Mouse (Mus musculus) forebrain, embryonic 15.5 days (tissue): ENCODE data around the gene B9d1. TPM values are rescaled to one million over a fixed set of nuclear protein-coding genes. Genes with fewer than 3 reads are reported as not detected.

ENCODE experiments used
- ATAC-seq: fragments of 200-750 bp; cut with Nextera tagmentation; replicated peaks from 2 replicates; pipeline ENCODE4 v1.8.0; 2017; ENCODE audit warnings: mild to moderate bottlenecking, moderate TSS enrichment, moderate library complexity
- H3K27ac ChIP-seq: fragments of 300-500 bp; sonication (generic); replicated peaks from 2 replicates; pipeline ENCODE4 v1.5.1; 2015; ENCODE audit warnings: mild to moderate bottlenecking, inconsistent platforms
- H3K27me3 ChIP-seq: fragments of 300-500 bp; sonication (generic); 2 replicates; pipeline ENCODE4 v1.6.1; 2015; ENCODE audit warnings: inconsistent platforms
- H3K36me3 ChIP-seq: fragments of 300-500 bp; sonication (generic); 2 replicates; pipeline ENCODE4 v1.6.1; 2015; ENCODE audit warnings: mild to moderate bottlenecking, inconsistent platforms
- H3K4me1 ChIP-seq: fragments of 300-500 bp; sonication (generic); 2 replicates; pipeline ENCODE4 v1.6.1; 2015; ENCODE audit warnings: inconsistent platforms
- H3K4me2 ChIP-seq: fragments of 300-500 bp; sonication (generic); replicated peaks from 2 replicates; pipeline ENCODE4 v1.6.1; 2015; ENCODE audit warnings: mild to moderate bottlenecking, inconsistent platforms
- H3K4me3 ChIP-seq: fragments of 300-500 bp; sonication (generic); 2 replicates; pipeline ENCODE4 v1.5.1; 2015; ENCODE audit warnings: mild to moderate bottlenecking, inconsistent platforms
- H3K9ac ChIP-seq: fragments of 300-500 bp; sonication (generic); replicated peaks from 2 replicates; pipeline ENCODE4 v1.6.1; 2015; ENCODE audit warnings: mild to moderate bottlenecking, inconsistent platforms
- H3K9me3 ChIP-seq: fragments of 300-500 bp; sonication (generic); 2 replicates; pipeline ENCODE4 v1.6.1; 2016; ENCODE audit warnings: inconsistent platforms
- WGBS: fragments of 180-500 bp; shearing (Covaris S2); methylation state at CpG from one replicate; pipeline ENCODE4 v1.1.7; 2015; ENCODE audit warnings: mixed read lengths; 5-methylcytosine and 5-hydroxymethylcytosine counted together
- polyA plus RNA-seq: library from polyadenylated mRNA; unstranded; fragments of >200 nt; fragmentation: Nextera tagmentation; extraction: Ambion mirVana; gene quantifications from 2 replicates; pipeline ENCODE4 v1.2.1, GENCODE M21; 2015

The B9d1 gene
- polyA plus RNA-seq, 1 experiment from 2014 or later: 42.8 TPM

- Histone ChIP-seq H3K9me3 (no peaks in the 10 kb centered on the region), H3K9ac (no peak overlapping the region), H3K4me2 (no peak overlapping the region), H3K4me1 (peaks cover 5% of the 10 kb centered on the region; the same call in 1 of the 2 replicates), H3K27ac (no peak overlapping the region), H3K27me3 (no peaks in the 10 kb centered on the region), H3K4me3 (no peak overlapping the region), H3K36me3 (peaks cover 8% of the 10 kb centered on the region; the same call in 1 of the 2 replicates)
- 88% methylated on average over 1 of the region's 1 CpGs for whole genome bisulfite sequencing
- no peak for ATAC-seq
Observed at GRCm38 (mm10) chr11:61526872-61527271, 21.9 kb downstream of the B9d1 start.

- Histone ChIP-seq H3K9me3 (no peaks in the 10 kb centered on the region), H3K36me3 (no peaks in the 10 kb centered on the region), H3K4me1 (peaks cover 7% of the 10 kb centered on the region; the same call in 1 of the 2 replicates), H3K27ac (peak overlapping the region; percentile 22; the same call in 1 of the 2 replicates), H3K4me3 (no peak overlapping the region), H3K9ac (no peak overlapping the region), H3K4me2 (no peak overlapping the region), H3K27me3 (no peaks in the 10 kb centered on the region)
- WGBS: 45% methylated on average over 4 of the region's 4 CpGs
- peak; percentile 57 for ATAC-seq
Observed at GRCm38 (mm10) chr11:61529268-61529713, 24.3 kb downstream of the B9d1 start.

DNA sequence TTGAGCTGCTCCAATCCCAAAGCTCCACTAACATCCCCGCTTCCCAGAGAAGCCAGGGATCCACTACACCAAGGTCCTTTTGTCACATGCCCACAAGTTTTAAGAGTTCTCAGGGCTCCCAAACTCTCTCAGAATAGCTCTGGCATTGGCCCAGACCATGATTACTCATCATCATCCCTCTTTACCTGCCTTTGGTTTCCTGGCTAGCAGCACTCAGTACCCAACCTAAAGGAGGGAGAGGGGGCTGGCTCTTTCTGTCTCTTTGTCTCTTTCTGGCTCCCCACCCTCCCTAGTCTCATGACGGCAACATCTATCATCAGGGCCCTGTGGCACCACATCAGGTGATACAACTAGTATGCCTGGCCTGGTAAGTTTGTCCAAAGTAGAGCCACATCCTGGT lies 27.9 kb downstream of the B9d1 start:
- Histone ChIP-seq H3K27me3 (no peaks in the 10 kb centered on the region), H3K4me1 (0 out of 2 replicates have a peak, but pooled peaks cover 3% of the 10 kb centered on the region), H3K9ac (no peak overlapping the region), H3K27ac (no peak overlapping the region; the same call in 1 of the 2 replicates), H3K36me3 (no peaks in the 10 kb centered on the region), H3K4me2 (no peak overlapping the region), H3K9me3 (no peaks in the 10 kb centered on the region), H3K4me3 (no peak overlapping the region)
- ATAC-seq: no peak
- WGBS: 96% methylated on average over 2 of the region's 2 CpGs

- 0 out of 2 replicates have a peak, but pooled peaks cover 3% of the 10 kb centered on the region for H3K4me1 ChIP-seq
- no peak overlapping the region for H3K4me3 ChIP-seq
- ATAC-seq: no peak
- no peak overlapping the region for H3K9ac ChIP-seq
- H3K27ac ChIP-seq: no peak overlapping the region
- no peaks in the 10 kb centered on the region for H3K9me3 ChIP-seq
- no peaks in the 10 kb centered on the region for H3K27me3 ChIP-seq
- H3K36me3 ChIP-seq: no peaks in the 10 kb centered on the region
- 82% methylated on average over 5 of the region's 5 CpGs for WGBS
- no peak overlapping the region for H3K4me2 ChIP-seq
Observed at GRCm38 (mm10) chr11:61533571-61533970, 28.6 kb downstream of the B9d1 start.

GRCm38 (mm10) chr11:61535530-61535929 lies 30.6 kb downstream of the B9d1 start:
- Histone ChIP-seq H3K9ac (no peak overlapping the region), H3K9me3 (no peaks in the 10 kb centered on the region), H3K27me3 (no peaks in the 10 kb centered on the region), H3K4me1 (0 out of 2 replicates have a peak, but pooled peaks cover 3% of the 10 kb centered on the region), H3K4me3 (no peak overlapping the region), H3K4me2 (no peak overlapping the region), H3K36me3 (peaks cover 9% of the 10 kb centered on the region; the same call in 1 of the 2 replicates), H3K27ac (no peak overlapping the region)
- ATAC-seq: no peak
- WGBS: 70% methylated on average over 1 of the region's 1 CpGs

- WGBS: 70% methylated on average over 3 of the region's 3 CpGs
Observed at GRCm38 (mm10) chr11:61536952-61537351, 32.0 kb downstream of the B9d1 start.

DNA sequence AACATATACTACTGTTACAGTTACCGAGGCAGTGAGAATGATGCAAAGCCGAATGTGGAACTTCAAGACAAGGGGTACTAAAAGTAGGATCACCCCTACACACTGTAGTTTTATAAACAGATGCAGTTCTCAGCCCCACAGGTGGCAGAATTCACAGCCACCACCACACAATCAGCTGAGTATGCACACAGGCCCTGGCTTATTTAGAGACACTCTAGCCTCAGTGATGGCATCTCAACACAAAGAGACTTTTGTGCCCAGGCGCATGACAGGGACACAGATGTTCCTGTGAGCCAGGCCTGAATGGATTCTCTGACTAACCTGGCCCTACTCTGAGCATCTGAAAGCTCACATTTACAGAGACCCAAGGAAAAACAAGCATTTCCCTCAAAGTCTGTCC lies 32.4 kb downstream of the B9d1 start:
- 87% methylated on average over 3 of the region's 3 CpGs for WGBS
- H3K9me3 ChIP-seq: no peaks in the 10 kb centered on the region
- H3K27ac ChIP-seq: no peak overlapping the region
- H3K4me3 ChIP-seq: no peak overlapping the region
- H3K4me1 ChIP-seq: 0 out of 2 replicates have a peak, but pooled peaks cover under 1% of the 10 kb centered on the region
- peaks cover 9% of the 10 kb centered on the region; the same call in 1 of the 2 replicates for H3K36me3 ChIP-seq
- H3K27me3 ChIP-seq: no peaks in the 10 kb centered on the region
- no peak for ATAC-seq
- H3K4me2 ChIP-seq: no peak overlapping the region
- H3K9ac ChIP-seq: no peak overlapping the region

More at GRCm38 (mm10) chr11:61536952-61537351, 32.0 kb downstream of the B9d1 start:
- no peak overlapping the region for H3K4me3 ChIP-seq
- no peak overlapping the region for H3K27ac ChIP-seq
- H3K9ac ChIP-seq: no peak overlapping the region
- ATAC-seq: no peak
- H3K36me3 ChIP-seq: peaks cover 9% of the 10 kb centered on the region; the same call in 1 of the 2 replicates
- H3K9me3 ChIP-seq: no peaks in the 10 kb centered on the region
- H3K27me3 ChIP-seq: no peaks in the 10 kb centered on the region
- H3K4me2 ChIP-seq: no peak overlapping the region
- H3K4me1 ChIP-seq: 0 out of 2 replicates have a peak, but pooled peaks cover 3% of the 10 kb centered on the region

DNA sequence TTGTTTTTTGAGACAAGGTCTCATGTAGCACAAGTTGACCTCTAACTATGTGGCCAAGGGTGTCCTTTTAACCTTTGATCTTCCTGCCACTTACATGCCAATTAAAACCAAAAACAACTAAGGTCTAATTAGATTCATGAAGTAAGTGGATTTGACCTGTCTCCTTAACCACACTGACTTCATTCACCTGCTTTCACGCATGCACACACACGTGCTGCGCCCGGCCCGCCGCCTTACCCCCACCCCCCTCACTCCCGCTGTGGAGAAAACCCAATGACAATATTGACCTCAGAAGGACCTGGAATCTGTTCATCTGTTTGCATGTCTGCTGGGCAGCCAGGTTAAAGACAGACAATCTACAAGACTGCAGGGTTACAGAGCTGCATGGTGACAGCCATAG lies 35.7 kb downstream of the B9d1 start:
- ATAC-seq: no peak
- Histone ChIP-seq H3K4me2 (no peak overlapping the region), H3K27me3 (no peaks in the 10 kb centered on the region), H3K36me3 (peaks cover 15% of the 10 kb centered on the region; the same call in 1 of the 2 replicates), H3K27ac (no peak overlapping the region), H3K9me3 (no peaks in the 10 kb centered on the region), H3K4me3 (no peak overlapping the region), H3K9ac (no peak overlapping the region), H3K4me1 (no peaks in the 10 kb centered on the region)
- 83% methylated on average over 7 of the region's 7 CpGs for WGBS

DNA sequence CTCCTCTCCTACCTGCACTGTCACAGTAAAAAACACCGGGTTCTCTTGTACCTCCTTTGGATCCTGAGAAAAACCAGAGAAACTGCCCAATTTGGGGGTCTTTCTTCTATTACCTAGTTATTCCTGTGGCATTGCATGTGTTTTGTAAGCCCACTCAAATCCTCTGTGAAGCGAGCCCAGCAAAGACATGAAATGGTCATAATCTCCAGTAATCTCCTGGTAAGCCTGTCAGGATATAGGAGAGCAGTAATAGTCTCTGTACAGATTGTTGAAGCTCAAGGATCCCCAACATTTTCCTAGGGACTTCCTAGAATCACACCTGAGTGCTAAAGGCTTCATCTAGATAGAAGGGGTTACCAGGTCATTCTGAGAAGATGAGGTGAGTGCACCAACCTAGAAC lies 36.2 kb downstream of the B9d1 start:
- Histone ChIP-seq H3K9ac (no peak overlapping the region), H3K27ac (no peak overlapping the region), H3K4me1 (no peaks in the 10 kb centered on the region), H3K36me3 (peaks cover 19% of the 10 kb centered on the region), H3K4me2 (no peak overlapping the region), H3K27me3 (no peaks in the 10 kb centered on the region), H3K9me3 (no peaks in the 10 kb centered on the region), H3K4me3 (no peak overlapping the region)
- no peak for ATAC-seq
- WGBS: 81% methylated on average over 2 of the region's 2 CpGs

- ATAC-seq: no peak
- Histone ChIP-seq H3K4me2 (no peak overlapping the region), H3K4me3 (no peak overlapping the region), H3K36me3 (peaks cover 13% of the 10 kb centered on the region), H3K4me1 (peaks cover 8% of the 10 kb centered on the region; the same call in 1 of the 2 replicates), H3K9me3 (no peaks in the 10 kb centered on the region), H3K9ac (no peak overlapping the region), H3K27me3 (no peaks in the 10 kb centered on the region), H3K27ac (no peak overlapping the region)
- WGBS: 97% methylated on average over 2 of the region's 2 CpGs
Observed at GRCm38 (mm10) chr11:61545586-61545985, 40.6 kb downstream of the B9d1 start.

GRCm38 (mm10) chr11:61546452-61546851 lies 41.5 kb downstream of the B9d1 start:
- peaks cover 13% of the 10 kb centered on the region for H3K36me3 ChIP-seq
- H3K4me3 ChIP-seq: no peak overlapping the region

GRCm38 (mm10) chr11:61547710-61548109 lies 42.8 kb downstream of the B9d1 start:
- no peak overlapping the region for H3K4me2 ChIP-seq

More at GRCm38 (mm10) chr11:61546452-61546851, 41.5 kb downstream of the B9d1 start:
- ATAC-seq: no peak
- Histone ChIP-seq H3K4me2 (no peak overlapping the region), H3K9ac (no peak overlapping the region), H3K27me3 (no peaks in the 10 kb centered on the region), H3K9me3 (no peaks in the 10 kb centered on the region), H3K27ac (no peak overlapping the region), H3K4me1 (peaks cover 8% of the 10 kb centered on the region; the same call in 1 of the 2 replicates)
- 97% methylated on average over 10 of the region's 10 CpGs for WGBS

GRCm38 (mm10) chr11:61550631-61551030 lies 45.7 kb downstream of the B9d1 start:
- no peaks in the 10 kb centered on the region for H3K27me3 ChIP-seq
- no peak overlapping the region for H3K4me3 ChIP-seq
- H3K4me2 ChIP-seq: no peak overlapping the region
- peaks cover 7% of the 10 kb centered on the region; the same call in 1 of the 2 replicates for H3K36me3 ChIP-seq
- ATAC-seq: no peak
- H3K9me3 ChIP-seq: no peaks in the 10 kb centered on the region
- H3K27ac ChIP-seq: no peak overlapping the region
- H3K4me1 ChIP-seq: peaks cover 24% of the 10 kb centered on the region
- no peak overlapping the region for H3K9ac ChIP-seq

More at GRCm38 (mm10) chr11:61547710-61548109, 42.8 kb downstream of the B9d1 start:
- H3K27ac ChIP-seq: no peak overlapping the region
- ATAC-seq: no peak
- H3K4me3 ChIP-seq: no peak overlapping the region
- H3K9me3 ChIP-seq: no peaks in the 10 kb centered on the region
- H3K36me3 ChIP-seq: peaks cover 13% of the 10 kb centered on the region
- H3K27me3 ChIP-seq: no peaks in the 10 kb centered on the region
- no peak overlapping the region for H3K9ac ChIP-seq
- H3K4me1 ChIP-seq: peaks cover 8% of the 10 kb centered on the region; the same call in 1 of the 2 replicates
- WGBS: 87% methylated on average over 4 of the region's 4 CpGs
